Mouse (Mus musculus) lung, adult 2 months (tissue): ENCODE data around the gene Tlr8. TPM values are rescaled to one million over a fixed set of nuclear protein-coding genes. Genes with fewer than 3 reads are reported as not detected.

ENCODE experiments used
- DNase-seq: peaks from one replicate; pipeline ENCODE4 v3.0.0; 2022
- H3K4me1 ChIP-seq: fragments of 200-500 bp; 2 replicates; pipeline ENCODE4 v1.6.1; 2011; ENCODE audit warnings: low read length; ENCODE audit not compliant: control insufficient read depth, insufficient read depth
- H3K4me3 ChIP-seq: fragments of 200-500 bp; replicated peaks from 2 replicates; pipeline ENCODE3; 2011; ENCODE audit warnings: low read depth, mild to moderate bottlenecking, control low read depth, low read length; ENCODE audit errors: extremely low read depth
- CTCF ChIP-seq: fragments of 200-500 bp; IDR thresholded peaks from 2 replicates; pipeline ENCODE4 v1.5.1; 2011; ENCODE audit warnings: mild to moderate bottlenecking, low read length, control low read depth; ENCODE audit not compliant: insufficient read depth
- POLR2A ChIP-seq: fragments of 200-500 bp; IDR thresholded peaks from 2 replicates; pipeline ENCODE4 v1.6.1; 2011; ENCODE audit warnings: low read depth, mild to moderate bottlenecking, control low read depth, low read length, borderline replicate concordance; ENCODE audit errors: extremely low read depth
- WGBS: fragments of 180-500 bp; shearing (Covaris S2); methylation state at CpG from one replicate; pipeline ENCODE4 v1.1.7; 2018; 5-methylcytosine and 5-hydroxymethylcytosine counted together
- polyA plus RNA-seq: library from polyadenylated mRNA; depleted of rRNA; stranded (reverse); fragments of >200 nt; gene quantifications from 2 replicates; pipeline ENCODE4 v1.2.3, GENCODE M21; 2012

Tlr8 gene
- polyA plus RNA-seq, 1 experiment: 2.5 TPM

DNA sequence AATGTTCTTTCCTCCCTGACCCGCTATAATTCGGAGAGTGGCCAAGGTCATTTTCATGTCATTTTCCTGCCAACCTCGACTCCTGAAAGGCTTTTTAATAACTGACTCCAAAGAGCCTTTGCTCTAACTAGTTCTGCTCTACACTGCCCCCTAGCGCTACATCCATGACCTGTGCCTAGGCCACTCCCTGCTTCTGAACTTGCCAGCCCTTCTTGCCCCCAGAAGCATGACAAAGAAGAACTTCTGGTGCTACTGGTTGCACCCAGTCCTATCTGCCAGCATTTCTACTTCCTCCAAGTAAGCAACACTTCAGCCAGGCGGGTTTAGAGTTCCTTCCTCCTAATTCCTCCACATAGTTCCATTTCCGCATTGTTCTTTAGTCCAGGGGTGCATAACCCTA is 34.9 kb downstream of the Tlr8 start:
- DNase-seq: peak; percentile 42
- no peak overlapping the region for H3K4me3 ChIP-seq
- 41% methylated on average over 6 of the region's 6 CpGs for WGBS
- H3K4me1 ChIP-seq: peaks cover 3% of the 10 kb centered on the region; the same call in 1 of the 2 replicates
- TF ChIP-seq CTCF (peak; percentile 60), POLR2A (no peak)

DNA sequence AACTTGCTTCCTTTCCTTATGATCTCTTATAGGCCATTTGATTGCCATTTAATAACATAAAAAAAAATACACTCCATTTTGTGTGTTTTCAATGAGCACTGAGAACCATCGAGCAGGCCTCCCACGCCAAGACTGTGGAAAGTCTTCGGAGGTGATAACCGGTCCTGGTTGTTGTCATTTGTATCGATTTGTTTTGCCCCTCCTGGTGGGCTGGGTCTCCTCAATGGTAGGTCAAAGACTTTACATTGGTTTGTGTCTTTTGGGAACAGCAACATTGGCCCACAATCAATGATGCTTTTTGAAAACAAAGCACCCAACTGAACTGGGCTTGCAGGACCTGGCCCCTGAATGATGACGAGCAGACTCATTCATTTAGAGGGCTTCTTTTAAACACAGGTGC is 36.4 kb downstream of the Tlr8 start:
- DNase-seq: no peak
- TF ChIP-seq CTCF: no peak
- TF ChIP-seq POLR2A: no peak
- Histone ChIP-seq H3K4me3 (no peak overlapping the region), H3K4me1 (peaks cover 3% of the 10 kb centered on the region; the same call in 1 of the 2 replicates)
- WGBS: 88% methylated on average over 6 of the region's 6 CpGs

- TF ChIP-seq CTCF (no peak), POLR2A (no peak)
- Histone ChIP-seq H3K4me3 (peak overlapping the region; percentile 16), H3K4me1 (peaks cover 3% of the 10 kb centered on the region; the same call in 1 of the 2 replicates)
- WGBS: 71% methylated on average over 7 of the region's 7 CpGs
- no peak for DNase-seq
Observed at GRCm38 (mm10) chrX:167227138-167227537, 37.0 kb downstream of the Tlr8 start.

- no peak for DNase-seq
- Histone ChIP-seq H3K4me3 (no peak overlapping the region), H3K4me1 (peaks cover 2% of the 10 kb centered on the region; the same call in 1 of the 2 replicates)
- WGBS: 85% methylated on average over 5 of the region's 5 CpGs
- TF ChIP-seq CTCF: no peak
- no peak for TF ChIP-seq POLR2A
Observed at GRCm38 (mm10) chrX:167226570-167226969, 37.6 kb downstream of the Tlr8 start.

DNA sequence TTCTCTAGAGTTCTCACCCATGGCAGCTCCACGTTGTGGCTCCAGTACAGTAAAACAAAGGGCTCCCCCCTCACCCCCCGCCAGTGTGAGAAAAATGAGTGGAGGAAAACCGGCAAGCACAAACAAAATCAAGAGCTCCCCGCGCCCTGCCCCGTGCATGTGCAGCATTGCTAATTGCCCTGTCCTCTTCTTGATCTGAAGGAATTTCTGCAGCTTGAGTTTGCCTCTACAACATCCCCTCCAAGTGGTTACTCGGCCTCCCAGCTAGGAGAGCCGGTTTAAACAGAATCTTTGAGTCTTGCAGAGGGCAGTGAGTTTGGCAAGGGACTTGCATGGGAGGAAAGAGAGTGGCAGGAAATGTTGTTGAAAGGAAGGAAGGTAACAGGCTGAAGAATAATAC is 51.4 kb downstream of the Tlr8 start:
- Histone ChIP-seq H3K4me3 (no peak overlapping the region), H3K4me1 (peaks cover 5% of the 10 kb centered on the region)
- peak; percentile 37 for DNase-seq
- TF ChIP-seq CTCF (peak; percentile 32), POLR2A (no peak)
- 29% methylated on average over 8 of the region's 8 CpGs for WGBS

DNA sequence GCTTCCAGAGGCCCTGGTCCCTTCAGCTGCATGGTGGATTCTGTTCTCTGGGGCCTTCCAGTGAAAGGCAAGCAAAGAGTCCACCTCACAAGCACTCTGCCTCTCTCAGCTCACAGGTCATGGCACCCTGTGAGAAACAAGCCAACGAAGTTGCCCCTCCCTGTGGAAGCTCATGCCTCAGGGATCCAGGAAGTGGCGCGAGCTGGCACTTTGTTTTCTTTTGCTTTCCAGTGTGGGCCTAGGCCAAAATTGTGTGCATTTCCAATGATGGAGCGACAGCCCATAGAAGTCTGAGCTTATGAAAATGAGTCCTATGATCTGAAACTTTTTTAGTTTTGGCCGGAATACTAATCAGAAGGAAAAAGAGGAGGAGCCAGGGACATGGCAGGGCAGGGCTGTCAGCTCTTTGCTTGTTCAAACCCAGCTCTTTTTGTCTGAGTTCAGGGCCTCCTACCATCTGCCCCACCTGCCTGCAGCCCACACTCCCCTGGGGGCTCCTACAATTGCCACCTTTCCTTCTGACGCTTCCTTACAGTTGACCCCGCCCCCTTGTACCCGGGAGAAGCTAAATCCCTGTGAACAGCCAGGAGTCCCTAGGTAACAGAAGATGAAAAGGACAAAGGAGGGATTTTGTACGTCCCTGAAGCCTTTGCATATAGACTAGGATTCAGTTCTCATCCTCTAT is 52.1 kb downstream of the Tlr8 start:
- Histone ChIP-seq H3K4me3 (no peak overlapping the region), H3K4me1 (peaks cover 5% of the 10 kb centered on the region)
- 37% methylated on average over 9 of the region's 9 CpGs for WGBS
- TF ChIP-seq POLR2A (no peak), CTCF (no peak)
- DNase-seq: no peak

GRCm38 (mm10) chrX:167210319-167210728 is 53.8 kb downstream of the Tlr8 start:
- WGBS: 34% methylated on average over 6 of the region's 6 CpGs
- TF ChIP-seq CTCF: no peak
- no peak for TF ChIP-seq POLR2A
- peak; percentile 55 for DNase-seq
- H3K4me1 ChIP-seq: peaks cover 5% of the 10 kb centered on the region
- peak overlapping the region; percentile 39 for H3K4me3 ChIP-seq

DNA sequence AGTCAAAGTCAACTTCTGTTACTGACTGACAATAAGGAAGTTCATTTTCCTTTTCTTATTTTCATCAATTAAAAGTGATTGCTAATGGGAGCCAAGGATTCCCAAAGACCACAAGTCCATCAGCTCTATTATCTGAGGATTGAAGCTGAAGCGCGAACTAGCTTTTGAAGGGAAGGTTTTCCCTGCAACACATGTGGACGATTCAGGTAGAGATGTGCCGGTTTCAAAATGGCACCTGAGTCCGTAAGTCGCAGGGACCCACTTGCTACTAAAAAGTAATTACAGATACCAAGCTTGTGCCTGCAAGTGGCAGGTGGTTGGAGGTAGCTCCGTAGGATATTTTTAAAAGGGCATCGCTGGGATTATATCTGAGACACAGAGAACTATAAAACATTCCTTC is 54.3 kb downstream of the Tlr8 start:
- H3K4me1 ChIP-seq: peaks cover 5% of the 10 kb centered on the region
- TF ChIP-seq POLR2A: no peak
- no peak for TF ChIP-seq CTCF
- no peak for DNase-seq
- H3K4me3 ChIP-seq: peak overlapping the region; percentile 100
- WGBS: 39% methylated on average over 8 of the region's 8 CpGs

DNA sequence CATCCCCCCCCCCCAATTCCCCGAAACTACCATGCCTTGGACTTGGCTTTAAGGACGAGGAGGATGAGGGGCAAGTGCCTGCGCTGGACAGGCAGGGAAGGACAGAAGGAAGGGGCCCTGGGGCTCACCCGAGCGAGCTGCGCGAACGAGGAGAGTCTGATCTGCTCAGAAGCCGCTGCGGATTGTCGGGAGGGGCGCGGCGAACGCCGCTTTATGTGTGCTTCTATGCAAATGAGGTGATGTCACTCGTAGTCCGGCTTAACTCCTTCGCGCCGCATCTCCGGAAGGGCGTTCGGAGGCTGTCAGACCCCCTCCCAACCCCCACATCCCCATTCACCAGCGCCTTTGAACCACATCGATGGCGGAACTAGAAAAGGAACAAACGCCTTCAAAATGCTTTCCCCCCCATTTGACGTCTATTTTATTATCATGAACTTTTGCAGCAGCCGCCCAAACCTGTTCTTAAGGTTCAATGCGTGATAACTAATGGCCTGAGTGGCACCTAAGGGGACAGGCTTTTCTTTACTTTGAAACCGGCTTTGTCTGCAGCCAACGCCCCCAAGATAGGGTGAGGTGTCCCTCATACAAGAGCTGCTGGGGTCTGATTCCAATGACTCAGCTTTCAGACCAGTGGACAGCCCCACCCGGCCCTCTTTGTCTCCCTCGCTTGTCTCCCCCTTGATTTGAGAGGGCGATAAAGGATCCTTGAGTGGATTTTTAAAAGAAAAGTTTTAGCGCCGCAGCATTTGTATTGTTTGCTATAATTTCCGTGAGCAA is 55.0 kb downstream of the Tlr8 start, which contains the start of gene Tmsb4x:
TSS of gene Tmsb4x (minus strand) at position 338 of the 777 bp plus-strand sequence.
- 25% methylated on average over 39 of the region's 39 CpGs for WGBS
- TF ChIP-seq POLR2A (peak; percentile 100), CTCF (no peak)
- peak; percentile 86 for DNase-seq
- peaks cover 5% of the 10 kb centered on the region for H3K4me1 ChIP-seq
- peak within 1 kb of the TSS; percentile 100 for H3K4me3 ChIP-seq
